Mouse (Mus musculus) neutrophil, adult 5-6 weeks (primary cell): ENCODE data around the gene Plcb4. TPM values are rescaled to one million over a fixed set of nuclear protein-coding genes. Genes with fewer than 3 reads are reported as not detected.

Experiments used
- ATAC-seq: fragments of 151-379, 151-347 bp; 2 replicates; pipeline ENCODE4 v1.8.0; 2017; ENCODE audit warnings: mild to moderate bottlenecking, moderate TSS enrichment; ENCODE audit not compliant: insufficient number of reproducible peaks, poor library complexity, low FRiP score, severe bottlenecking; ENCODE audit errors: extremely low read depth
- total RNA-seq: library from RNA; stranded (forward); fragments of 200-1000 nt; gene quantifications from 2 replicates; pipeline ENCODE4 v1.2.3, GENCODE M21; 2017

Gene Plcb4
- total RNA-seq, 1 experiment from 2014 or later, result 1.5 TPM

GRCm38 (mm10) chr2:135828446-135828845 lies 169.6 kb downstream of the Plcb4 start:
- ATAC-seq, result no peak

GRCm38 (mm10) chr2:135833743-135834142 lies 174.9 kb downstream of the Plcb4 start:
- no peak for ATAC-seq

- ATAC-seq, result no peak
Observed at GRCm38 (mm10) chr2:135834435-135834834, 175.6 kb downstream of the Plcb4 start.

GRCm38 (mm10) chr2:135835911-135836310 lies 177.1 kb downstream of the Plcb4 start:
- no peak for ATAC-seq

- ATAC-seq, result no peak
Observed at GRCm38 (mm10) chr2:135836426-135836825, 177.6 kb downstream of the Plcb4 start.

GRCm38 (mm10) chr2:135837730-135838129 lies 178.9 kb downstream of the Plcb4 start:
- ATAC-seq, result no peak

GRCm38 (mm10) chr2:135838135-135838534 lies 179.3 kb downstream of the Plcb4 start:
- ATAC-seq, result no peak

- no peak for ATAC-seq
Observed at GRCm38 (mm10) chr2:135838651-135839286, 180.0 kb downstream of the Plcb4 start.

GRCm38 (mm10) chr2:135843721-135844120 lies 184.9 kb downstream of the Plcb4 start:
- ATAC-seq, result no peak

GRCm38 (mm10) chr2:135846903-135847302 lies 188.1 kb downstream of the Plcb4 start:
- no peak for ATAC-seq

GRCm38 (mm10) chr2:135847738-135848137 lies 188.9 kb downstream of the Plcb4 start:
- ATAC-seq, result no peak

GRCm38 (mm10) chr2:135848169-135848568 lies 189.4 kb downstream of the Plcb4 start:
- no peak for ATAC-seq

GRCm38 (mm10) chr2:135851964-135852363 lies 193.2 kb downstream of the Plcb4 start:
- ATAC-seq, result no peak

GRCm38 (mm10) chr2:135853085-135853484 lies 194.3 kb downstream of the Plcb4 start:
- no peak for ATAC-seq

GRCm38 (mm10) chr2:135854059-135854458 lies 195.2 kb downstream of the Plcb4 start:
- ATAC-seq, result no peak

GRCm38 (mm10) chr2:135855890-135856490 lies 197.2 kb downstream of the Plcb4 start:
- no peak for ATAC-seq

GRCm38 (mm10) chr2:135856826-135857225 lies 198.0 kb downstream of the Plcb4 start:
- ATAC-seq, result no peak

- no peak for ATAC-seq
Observed at GRCm38 (mm10) chr2:135861531-135862488, 203.0 kb downstream of the Plcb4 start.

- no peak for ATAC-seq
Observed at GRCm38 (mm10) chr2:135862489-135863390, 203.9 kb downstream of the Plcb4 start.
